Mouse (Mus musculus) embryonic facial prominence, embryonic 15.5 days (tissue): Measurements from ENCODE around the gene Cox8a. TPM values are rescaled to one million over a fixed set of nuclear protein-coding genes. Genes with fewer than 3 reads are reported as not detected.

Experiments used
- ATAC-seq: fragments of 200-750 bp; cut with Nextera tagmentation; 2 replicates; pipeline ENCODE4 v1.8.0; 2017; ENCODE audit warnings: low read depth, moderate TSS enrichment; ENCODE audit not compliant: insufficient number of reproducible peaks, low FRiP score, low TSS enrichment
- H3K27ac ChIP-seq: fragments of 300-500 bp; sonication (generic); replicated peaks from 2 replicates; pipeline ENCODE4 v1.5.1; 2015; ENCODE audit warnings: mild to moderate bottlenecking, inconsistent platforms
- H3K27me3 ChIP-seq: fragments of 300-500 bp; sonication (generic); 2 replicates; pipeline ENCODE4 v1.6.1; 2015; ENCODE audit warnings: inconsistent platforms
- H3K36me3 ChIP-seq: fragments of 300-500 bp; sonication (generic); 2 replicates; pipeline ENCODE4 v1.6.1; 2015; ENCODE audit warnings: mild to moderate bottlenecking, inconsistent platforms
- H3K4me1 ChIP-seq: fragments of 300-500 bp; sonication (generic); 2 replicates; pipeline ENCODE4 v1.6.1; 2015; ENCODE audit warnings: inconsistent platforms
- H3K4me2 ChIP-seq: fragments of 300-500 bp; sonication (generic); replicated peaks from 2 replicates; pipeline ENCODE4 v1.6.1; 2015; ENCODE audit warnings: mild to moderate bottlenecking, inconsistent platforms
- H3K4me3 ChIP-seq: fragments of 300-500 bp; sonication (generic); replicated peaks from 2 replicates; pipeline ENCODE4 v1.5.1; 2015; ENCODE audit warnings: mild to moderate bottlenecking, inconsistent platforms
- H3K9ac ChIP-seq: fragments of 300-500 bp; sonication (generic); 2 replicates; pipeline ENCODE4 v1.6.1; 2015; ENCODE audit warnings: inconsistent platforms
- H3K9me3 ChIP-seq: fragments of 300-500 bp; sonication (generic); replicated peaks from 2 replicates; pipeline ENCODE4 v1.6.1; 2016; ENCODE audit warnings: inconsistent platforms
- WGBS: fragments of 180-500 bp; shearing (Covaris S2); methylation state at CpG from one replicate; pipeline ENCODE4 v1.1.7; 2015; 5-methylcytosine and 5-hydroxymethylcytosine counted together
- polyA plus RNA-seq: library from polyadenylated mRNA; unstranded; fragments of >200 nt; fragmentation: Nextera tagmentation; extraction: Ambion mirVana; gene quantifications from 2 replicates; pipeline ENCODE4 v1.2.1, GENCODE M21; 2015

Gene Cox8a
- polyA plus RNA-seq, 1 experiment from 2014 or later = 822 TPM

DNA sequence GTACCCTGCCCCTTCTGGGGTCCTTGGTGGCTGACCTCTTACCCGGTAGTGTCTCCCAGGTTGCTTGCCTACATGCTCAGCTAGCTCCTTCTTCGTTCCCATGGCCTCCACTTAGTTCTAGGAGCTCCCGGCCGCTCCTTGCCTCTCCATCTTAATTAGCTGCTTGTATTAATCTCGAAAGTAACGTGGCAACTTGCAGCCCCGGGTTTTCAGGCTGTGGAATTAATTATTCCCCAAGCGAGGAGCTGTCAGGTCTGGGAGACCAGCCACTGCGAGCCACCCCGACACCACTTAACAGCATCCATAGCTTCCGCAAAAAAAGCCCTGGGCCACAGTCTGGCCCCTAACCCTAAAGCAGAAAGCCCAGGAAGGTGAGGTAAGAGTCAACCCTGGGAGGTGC, 34.0 kb downstream of the Cox8a start:
- H3K9ac ChIP-seq = no peak overlapping the region
- no peak overlapping the region for H3K4me3 ChIP-seq
- no peaks in the 10 kb centered on the region for H3K36me3 ChIP-seq
- peaks cover 11% of the 10 kb centered on the region for H3K27me3 ChIP-seq
- H3K4me2 ChIP-seq = no peak overlapping the region
- WGBS = 49% methylated on average over 11 of the region's 11 CpGs
- H3K9me3 ChIP-seq = no peaks in the 10 kb centered on the region
- peaks cover 68% of the 10 kb centered on the region for H3K4me1 ChIP-seq
- ATAC-seq = no peak
- peak overlapping the region; percentile 31; the same call in 1 of the 2 replicates for H3K27ac ChIP-seq

- Histone ChIP-seq H3K4me1 (peaks cover 73% of the 10 kb centered on the region), H3K36me3 (no peaks in the 10 kb centered on the region), H3K9ac (no peak overlapping the region), H3K27ac (peak overlapping the region; percentile 83), H3K27me3 (peaks cover 11% of the 10 kb centered on the region), H3K4me2 (peak overlapping the region; percentile 39), H3K9me3 (no peaks in the 10 kb centered on the region), H3K4me3 (0 out of 2 replicates have a peak overlapping the region, but pooled peaks have one; percentile 10)
- ATAC-seq = peak; percentile 82
- WGBS = 2% methylated on average over 23 of the region's 23 CpGs
Measured at GRCm38 (mm10) chr19:7182273-7182949, 35.0 kb downstream of the Cox8a start.

DNA sequence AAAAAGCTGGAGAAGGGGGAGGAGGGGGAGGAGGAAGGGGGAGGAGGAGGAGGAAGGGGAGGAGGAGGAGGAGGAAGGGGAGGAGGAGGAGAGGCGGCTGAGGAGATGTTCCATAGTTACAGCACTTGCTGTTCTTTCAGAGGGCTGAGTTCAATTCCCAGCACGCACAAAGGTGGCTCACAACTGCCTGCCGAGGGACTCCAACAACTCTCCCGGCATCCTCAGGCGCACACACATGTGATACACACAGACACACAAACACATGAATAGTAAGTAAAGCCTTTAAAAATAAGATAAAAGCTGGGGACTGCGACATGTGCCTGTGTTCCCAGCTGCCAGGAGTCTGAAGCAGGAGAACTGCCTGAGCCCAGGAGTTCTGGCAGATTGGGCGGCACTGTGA, 35.9 kb downstream of the Cox8a start:
- peaks cover 11% of the 10 kb centered on the region for H3K27me3 ChIP-seq
- peaks cover 72% of the 10 kb centered on the region for H3K4me1 ChIP-seq
- no peak overlapping the region for H3K4me2 ChIP-seq
- H3K27ac ChIP-seq = peak overlapping the region; percentile 83
- ATAC-seq = no peak
- H3K9ac ChIP-seq = no peak overlapping the region
- no peaks in the 10 kb centered on the region for H3K9me3 ChIP-seq
- WGBS = 57% methylated on average over 7 of the region's 7 CpGs
- H3K4me3 ChIP-seq = no peak overlapping the region
- H3K36me3 ChIP-seq = no peaks in the 10 kb centered on the region

DNA sequence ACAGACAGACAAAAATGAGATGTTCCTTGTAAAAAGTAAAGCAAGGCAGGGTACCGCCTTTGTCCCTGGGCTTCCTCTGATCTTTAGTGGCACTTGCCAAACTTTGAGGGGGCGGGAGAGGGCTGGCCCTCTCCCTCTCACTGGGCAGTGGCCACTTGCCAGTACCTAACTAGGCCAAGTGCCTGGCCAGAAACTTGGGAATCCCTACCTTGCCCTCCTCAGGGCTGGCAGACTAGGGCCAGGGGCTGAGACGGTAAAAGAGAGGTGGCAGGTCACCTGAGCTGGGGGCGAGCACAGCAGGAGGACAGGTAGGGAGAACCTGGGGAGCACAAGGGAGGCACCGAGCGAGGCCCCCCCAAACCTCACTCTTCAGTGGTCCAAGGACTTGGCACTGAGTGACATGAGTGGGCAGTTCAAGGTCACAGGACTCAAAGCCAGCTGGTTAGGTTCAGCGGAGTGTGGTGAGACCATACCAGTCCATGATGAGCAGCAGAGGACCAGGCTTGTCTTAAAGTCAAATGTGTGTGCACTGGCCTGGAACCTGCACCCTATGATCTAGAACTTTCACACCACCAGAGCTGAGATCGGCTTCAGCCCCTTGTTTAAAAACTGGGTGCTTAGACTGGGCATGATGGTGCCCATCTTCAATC, 36.5 kb downstream of the Cox8a start:
- Histone ChIP-seq H3K36me3 (no peaks in the 10 kb centered on the region), H3K4me2 (no peak overlapping the region), H3K4me3 (no peak overlapping the region), H3K9ac (no peak overlapping the region), H3K4me1 (peaks cover 72% of the 10 kb centered on the region), H3K27me3 (peaks cover 8% of the 10 kb centered on the region), H3K27ac (no peak overlapping the region), H3K9me3 (no peaks in the 10 kb centered on the region)
- ATAC-seq = no peak
- 82% methylated on average over 8 of the region's 8 CpGs for WGBS

GRCm38 (mm10) chr19:7178841-7179452, 38.5 kb downstream of the Cox8a start:
- H3K27me3 ChIP-seq = no peaks in the 10 kb centered on the region

DNA sequence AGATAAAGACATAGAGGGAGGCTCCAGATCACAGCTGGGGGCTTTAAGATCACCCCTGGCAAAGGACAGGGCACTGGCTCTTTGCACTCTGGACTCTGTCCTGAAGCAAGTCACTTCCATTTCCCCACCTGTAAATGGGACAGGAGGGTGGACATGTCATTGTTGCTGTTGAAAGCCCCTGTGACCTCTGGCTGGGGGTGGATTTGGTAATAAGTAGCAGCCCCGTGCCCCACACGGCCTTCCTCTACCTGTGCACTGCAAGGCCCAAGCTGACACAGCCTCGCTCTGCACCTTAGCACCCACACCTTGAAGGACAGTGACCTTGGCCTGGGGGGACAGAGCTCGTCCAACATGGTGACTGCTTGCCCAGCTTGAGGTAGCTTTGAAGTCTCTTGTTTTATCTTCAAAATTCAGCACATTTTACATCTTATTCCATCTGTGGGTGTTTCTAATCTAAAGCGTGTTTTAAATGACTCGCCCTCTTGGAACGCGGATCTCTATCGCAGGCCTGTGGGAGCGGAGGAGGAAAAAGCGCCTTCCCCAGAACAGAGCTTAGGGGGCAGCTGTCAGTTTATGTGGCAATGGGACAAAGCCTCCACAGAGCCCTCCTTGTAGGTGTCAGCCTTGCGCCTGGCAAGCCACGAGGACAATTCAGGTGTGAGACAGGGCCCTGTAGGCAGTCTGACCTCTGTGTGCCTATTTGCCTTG, 39.5 kb downstream of the Cox8a start:
- Histone ChIP-seq H3K4me1 (peaks cover 62% of the 10 kb centered on the region), H3K27ac (peak overlapping the region; percentile 24; the same call in 1 of the 2 replicates), H3K4me3 (no peak overlapping the region), H3K9me3 (no peaks in the 10 kb centered on the region), H3K27me3 (no peaks in the 10 kb centered on the region), H3K4me2 (no peak overlapping the region), H3K36me3 (no peaks in the 10 kb centered on the region), H3K9ac (no peak overlapping the region)
- WGBS = 39% methylated on average over 13 of the region's 13 CpGs
- ATAC-seq = no peak

More at GRCm38 (mm10) chr19:7178841-7179452, 38.5 kb downstream of the Cox8a start:
- Histone ChIP-seq H3K36me3 (no peaks in the 10 kb centered on the region), H3K4me2 (no peak overlapping the region), H3K4me1 (peaks cover 70% of the 10 kb centered on the region), H3K9ac (no peak overlapping the region), H3K27ac (peak overlapping the region; percentile 24; the same call in 1 of the 2 replicates), H3K4me3 (no peak overlapping the region), H3K9me3 (no peaks in the 10 kb centered on the region)
- 39% methylated on average over 3 of the region's 3 CpGs for WGBS
- ATAC-seq = no peak

- Histone ChIP-seq H3K4me2 (no peak overlapping the region), H3K9ac (no peak overlapping the region), H3K27ac (peak overlapping the region; percentile 48), H3K4me1 (peaks cover 62% of the 10 kb centered on the region), H3K27me3 (no peaks in the 10 kb centered on the region), H3K9me3 (no peaks in the 10 kb centered on the region), H3K4me3 (no peak overlapping the region), H3K36me3 (no peaks in the 10 kb centered on the region)
- WGBS = 11% methylated on average over 11 of the region's 11 CpGs
- ATAC-seq = no peak
Measured at GRCm38 (mm10) chr19:7176041-7176696, 41.2 kb downstream of the Cox8a start.

DNA sequence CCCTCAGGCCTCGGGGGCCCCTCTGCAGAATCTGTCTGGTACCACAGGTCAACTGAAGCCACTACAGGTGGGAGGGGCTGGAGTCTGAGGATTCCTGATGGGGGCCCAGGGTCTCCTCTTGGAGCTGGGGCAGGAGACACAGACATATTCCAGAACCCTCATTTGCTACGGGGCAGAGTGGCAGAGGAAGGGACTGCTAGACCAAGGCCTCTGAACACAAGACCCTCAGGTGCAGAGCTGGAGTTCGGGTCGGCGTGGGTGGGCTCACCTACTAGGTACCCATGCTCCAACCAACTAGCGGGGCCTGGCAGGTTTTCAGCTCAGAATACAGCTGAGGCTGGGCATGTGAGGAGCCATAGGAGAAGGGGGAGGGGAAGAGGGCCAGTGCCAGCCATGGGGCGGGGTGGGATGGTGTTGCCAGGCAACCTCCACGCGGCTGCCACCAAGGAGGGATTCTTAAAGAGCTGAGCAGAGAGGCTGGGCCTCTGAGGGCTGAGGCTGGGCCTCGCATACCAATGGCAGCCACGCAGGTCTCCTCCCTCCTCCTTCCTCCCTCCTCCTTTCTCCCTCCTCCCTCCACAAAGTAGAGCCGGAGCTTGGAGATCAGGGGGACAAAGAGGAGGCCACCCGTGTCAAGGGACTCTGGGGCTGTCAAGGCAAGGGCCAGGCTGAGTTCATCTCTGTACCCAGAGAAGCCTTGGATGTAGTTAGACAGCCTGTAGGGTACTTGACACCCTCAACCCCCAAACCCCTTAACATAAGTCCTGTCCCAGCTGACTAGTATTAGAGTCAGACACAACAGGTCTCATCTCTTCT, 45.2 kb downstream of the Cox8a start:
- Histone ChIP-seq H3K4me2 (no peak overlapping the region), H3K4me1 (peaks cover 39% of the 10 kb centered on the region), H3K36me3 (no peaks in the 10 kb centered on the region), H3K4me3 (no peak overlapping the region), H3K27me3 (peaks cover 7% of the 10 kb centered on the region), H3K9ac (no peak overlapping the region), H3K9me3 (no peaks in the 10 kb centered on the region), H3K27ac (no peak overlapping the region)
- 16% methylated on average over 13 of the region's 13 CpGs for WGBS
- ATAC-seq = peak; percentile 86

GRCm38 (mm10) chr19:7171447-7171846, 46.0 kb downstream of the Cox8a start:
- WGBS = 15% methylated on average over 8 of the region's 8 CpGs
- H3K4me3 ChIP-seq = no peak overlapping the region
- H3K9ac ChIP-seq = no peak overlapping the region
- H3K36me3 ChIP-seq = no peaks in the 10 kb centered on the region
- peaks cover 38% of the 10 kb centered on the region for H3K4me1 ChIP-seq
- no peak overlapping the region for H3K4me2 ChIP-seq
- H3K27ac ChIP-seq = peak overlapping the region; percentile 4; the same call in 1 of the 2 replicates
- ATAC-seq = no peak
- peaks cover 8% of the 10 kb centered on the region for H3K27me3 ChIP-seq
- H3K9me3 ChIP-seq = no peaks in the 10 kb centered on the region

DNA sequence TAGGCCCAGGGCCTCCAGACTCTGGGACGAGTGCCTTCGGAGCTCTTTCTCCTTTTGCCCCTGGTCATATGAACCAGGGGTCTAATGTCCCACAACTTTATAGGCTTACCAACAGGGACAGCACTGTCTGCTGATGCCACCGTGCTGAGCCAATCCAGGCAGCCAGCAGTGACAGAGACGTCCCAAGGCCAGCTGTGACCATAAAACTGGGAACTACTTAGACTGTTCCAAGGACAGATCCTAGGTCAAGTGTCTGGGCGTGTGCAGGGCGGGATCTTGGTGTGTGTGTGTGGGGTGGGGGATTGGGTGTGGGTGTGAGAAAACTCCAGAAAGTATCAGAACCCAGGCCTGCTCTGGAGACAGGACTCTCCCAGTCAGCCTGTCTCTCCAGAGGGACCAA, 46.5 kb downstream of the Cox8a start:
- Histone ChIP-seq H3K36me3 (no peaks in the 10 kb centered on the region), H3K9ac (no peak overlapping the region), H3K27ac (0 out of 2 replicates have a peak overlapping the region, but pooled peaks have one; percentile 4), H3K4me1 (peaks cover 38% of the 10 kb centered on the region), H3K9me3 (no peaks in the 10 kb centered on the region), H3K27me3 (peaks cover 12% of the 10 kb centered on the region), H3K4me2 (no peak overlapping the region), H3K4me3 (no peak overlapping the region)
- ATAC-seq = no peak
- WGBS = 72% methylated on average over 6 of the region's 6 CpGs
